10 mouse cellular contexts compared by ENCODE assay signal in the genomic region with DNA sequence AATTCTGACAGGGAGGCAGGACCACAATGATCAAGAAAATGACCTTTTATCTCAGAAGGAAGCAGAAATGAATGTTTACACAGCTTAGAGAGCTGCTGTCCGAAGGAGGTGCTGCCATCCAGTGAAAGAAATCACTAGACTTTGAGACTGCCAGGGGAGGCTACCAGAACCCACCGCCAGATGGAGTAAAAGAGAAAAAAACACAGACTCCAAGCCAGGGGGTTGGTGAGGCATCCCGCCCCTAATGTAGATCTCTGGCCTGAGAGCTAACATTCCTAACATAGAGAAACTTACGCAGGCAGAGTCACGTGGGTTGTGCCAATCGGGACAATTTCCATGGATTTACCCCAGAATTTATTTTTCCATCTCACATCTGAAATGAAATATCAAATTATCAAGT. TPM values are rescaled to one million over a fixed set of nuclear protein-coding genes. Genes with fewer than 3 reads are reported as not detected.
DNase-seq lines count a peak whose midpoint lies in the region; ATAC-seq and TF ChIP-seq lines count a peak whose summit lies in the region.
"Had no signal": no experiment of that assay in that cellular context is flagged by ENCODE, and none has a peak within 500 bp of the region (broad histone marks: within the 10 kb centered on the region; RNA-seq: fewer than 3 reads in every experiment).

No protein-coding gene starts in this region.

- no peak overlapping the region for H3K4me2 ChIP-seq in hindbrain, embryonic 15.5 days
- H3K4me2 ChIP-seq: embryonic facial prominence, embryonic 15.5 days; limb, embryonic 12.5 days; stomach, embryonic 15.5 days had no signal

- ATAC-seq in hindbrain, embryonic 15.5 days (ENCODE audit: low FRiP score, low read depth) = peak; percentile 54; the same call in 1 of the 2 replicates
- 0 out of 2 replicates have a peak, but pooled peaks have one; percentile 42 for ATAC-seq in megakaryocyte-erythroid progenitor cell, adult 5-6 weeks (replicated peaks; ENCODE audit: low FRiP score, low TSS enrichment, poor library complexity, severe bottlenecking)
- no peak for ATAC-seq in megakaryocyte, adult 5-6 weeks (ENCODE audit: poor library complexity, severe bottlenecking)

- 42% methylated on average over 6 of the region's 6 CpGs for WGBS in hindbrain, embryonic 15.5 days

- DNase-seq in layer of hippocampus, adult 11-12 months (ENCODE audit: low spot score) = peak; percentile 68
- DNase-seq in layer of hippocampus, adult 9-10 months (ENCODE audit: low spot score) = no peak
- DNase-seq in Muller cell, postnatal 12 days (ENCODE audit: inconsistent ontology term) = peak; percentile 34

- H3K27me3 ChIP-seq in E14TG2a.4 (ENCODE audit: insufficient read depth, low read length) = no peaks in the 10 kb centered on the region
- no peaks in the 10 kb centered on the region for H3K27me3 ChIP-seq in hindbrain, embryonic 15.5 days
- H3K27me3 ChIP-seq: embryonic facial prominence, embryonic 15.5 days; limb, embryonic 12.5 days; stomach, embryonic 15.5 days had no signal

- no peaks in the 10 kb centered on the region for H3K36me3 ChIP-seq in E14TG2a.4 (ENCODE audit: insufficient read depth, low read length)
- H3K36me3 ChIP-seq in hindbrain, embryonic 15.5 days = no peaks in the 10 kb centered on the region

- no peak overlapping the region for H3K4me3 ChIP-seq in E14TG2a.4 (replicated peaks; ENCODE audit: low read length)
- H3K4me3 ChIP-seq in hindbrain, embryonic 15.5 days = no peak overlapping the region
- H3K4me3 ChIP-seq: embryonic facial prominence, embryonic 15.5 days; limb, embryonic 12.5 days; stomach, embryonic 15.5 days had no signal

- no peak overlapping the region for H3K27ac ChIP-seq in hindbrain, embryonic 15.5 days (replicated peaks)
- H3K27ac ChIP-seq: embryonic facial prominence, embryonic 15.5 days; limb, embryonic 12.5 days; stomach, embryonic 15.5 days had no signal

- H3K4me1 ChIP-seq in E14TG2a.4 (replicated peaks; ENCODE audit: low read depth, low read length) = peaks cover 9% of the 10 kb centered on the region; the same call in 1 of the 2 replicates
- no peaks in the 10 kb centered on the region for H3K4me1 ChIP-seq in hindbrain, embryonic 15.5 days (replicated peaks)
- H3K4me1 ChIP-seq: stomach, embryonic 15.5 days had no signal

- no peak overlapping the region for H3K9ac ChIP-seq in hindbrain, embryonic 15.5 days
- H3K9ac ChIP-seq: embryonic facial prominence, embryonic 15.5 days; limb, embryonic 12.5 days; stomach, embryonic 15.5 days had no signal

- H3K9me3 ChIP-seq in E14TG2a.4 (ENCODE audit: low read length) = no peaks in the 10 kb centered on the region
- H3K9me3 ChIP-seq in hindbrain, embryonic 15.5 days = no peaks in the 10 kb centered on the region
- H3K9me3 ChIP-seq: embryonic facial prominence, embryonic 15.5 days; limb, embryonic 12.5 days; stomach, embryonic 15.5 days had no signal

- peak; percentile 48 for TF ChIP-seq CTCF in E14TG2a.4 (conservative IDR thresholded peaks at IDR 0.05; ENCODE audit: low read length)

RNA-seq across cellular contexts. Expression of a gene that starts 45.4 kb away (rescaled TPM):
- 73.9 and 75.3 TPM in 2 replicates for polyA plus RNA-seq in hindbrain, embryonic 15.5 days (2015; fragmentation: Nextera tagmentation; extraction: Ambion mirVana)
- 0.94 and 2.5 TPM in 2 replicates for total RNA-seq in megakaryocyte-erythroid progenitor cell, adult 5-6 weeks (2014; fragmentation: Nextera tagmentation)
- 1.8 and 2.5 TPM in 2 replicates for total RNA-seq in megakaryocyte-erythroid progenitor cell, adult 5-6 weeks (2017)
- 17.1 and 17.9 TPM in 2 replicates for total RNA-seq in megakaryocyte, adult 5-6 weeks (2015)
- 18.6 and 31.3 TPM in 2 replicates for total RNA-seq in megakaryocyte, adult 5-6 weeks (2017)

Comparison
In these comparisons a context has a peak if more than half of its experiments do, and no peak if none do; other contexts are left out.
1. RNA of a gene that starts 45.4 kb away (total RNA-seq): 17.1 to 31.3 TPM in megakaryocyte, adult 5-6 weeks; 0.94 to 2.5 TPM in megakaryocyte-erythroid progenitor cell, adult 5-6 weeks; every median in the first group is over 4 times any median in the second.